ENCODE assay signal across 10 mouse cellular contexts in genomic region chr4:137751717-137752116, GRCm38 (mm10). TPM values are rescaled to one million over a fixed set of nuclear protein-coding genes. Genes with fewer than 3 reads are reported as not detected.
DNase-seq lines count a peak whose midpoint lies in the region; ATAC-seq and TF ChIP-seq lines count a peak whose summit lies in the region.
"Had no signal": no experiment of that assay in that cellular context is flagged by ENCODE, and none has a peak within 500 bp of the region (broad histone marks: within the 10 kb centered on the region; RNA-seq: fewer than 3 reads in every experiment).

No protein-coding gene starts in this region.

- 78% methylated on average over 9 of the region's 9 CpGs for WGBS in limb, embryonic 11.5 days
- 69% methylated on average over 9 of the region's 9 CpGs for WGBS in midbrain, postnatal 0 days

- H3K4me1 ChIP-seq in limb, embryonic 11.5 days (ENCODE audit: control insufficient read depth, insufficient read depth, low read length), result peaks cover 3% of the 10 kb centered on the region; the same call in 1 of the 2 replicates
- no peaks in the 10 kb centered on the region for H3K4me1 ChIP-seq in midbrain, postnatal 0 days (ENCODE audit: insufficient read depth, low read length)

- 0 out of 2 replicates have a peak overlapping the region, but pooled peaks have one; percentile 55 for H3K27ac ChIP-seq in limb, embryonic 11.5 days (replicated peaks; ENCODE audit: low read depth, low read length)
- H3K27ac ChIP-seq in midbrain, postnatal 0 days (ENCODE audit: low read depth, low read length), result no peak overlapping the region
- H3K27ac ChIP-seq: hindbrain, embryonic 12.5 days had no signal

- H3K27me3 ChIP-seq in limb, embryonic 11.5 days (ENCODE audit: control insufficient read depth, insufficient read depth, low read length), result no peaks in the 10 kb centered on the region
- no peaks in the 10 kb centered on the region for H3K27me3 ChIP-seq in midbrain, postnatal 0 days (ENCODE audit: insufficient read depth, low read length)
- H3K27me3 ChIP-seq: hindbrain, embryonic 12.5 days had no signal

- H3K4me3 ChIP-seq in limb, embryonic 11.5 days (ENCODE audit: low read depth, low read length), result no peak overlapping the region
- no peak overlapping the region for H3K4me3 ChIP-seq in midbrain, postnatal 0 days (ENCODE audit: low read depth, low read length)
- H3K4me3 ChIP-seq: hindbrain, embryonic 12.5 days had no signal

- no peaks in the 10 kb centered on the region for H3K36me3 ChIP-seq in limb, embryonic 11.5 days (ENCODE audit: control insufficient read depth, insufficient read depth, low read length)
- no peaks in the 10 kb centered on the region for H3K36me3 ChIP-seq in midbrain, postnatal 0 days (ENCODE audit: insufficient read depth, low read length)
- H3K36me3 ChIP-seq: hindbrain, embryonic 12.5 days had no signal

- no peaks in the 10 kb centered on the region for H3K9me3 ChIP-seq in limb, embryonic 11.5 days (ENCODE audit: control insufficient read depth, low read length)
- no peaks in the 10 kb centered on the region for H3K9me3 ChIP-seq in midbrain, postnatal 0 days (ENCODE audit: low read length)
- H3K9me3 ChIP-seq: hindbrain, embryonic 12.5 days had no signal

- H3K9ac ChIP-seq in limb, embryonic 11.5 days (ENCODE audit: low read length), result peak overlapping the region; percentile 12; the same call in 1 of the 2 replicates
- H3K9ac ChIP-seq in midbrain, postnatal 0 days (replicated peaks; ENCODE audit: low read length, poor library complexity, severe bottlenecking), result no peak overlapping the region
- H3K9ac ChIP-seq: hindbrain, embryonic 12.5 days had no signal

- DNase-seq in adrenal gland, adult 2 months, result peak; percentile 63
- no peak for DNase-seq in adrenal gland, postnatal 4 days (ENCODE audit: low spot score in 2 of 2)
- DNase-seq in ovary, adult 18-20 months (ENCODE audit: low spot score), result peak; percentile 35
- no peak for DNase-seq in ovary, postnatal 14 days (ENCODE audit: low spot score)
- DNase-seq in limb, embryonic 11.5 days (ENCODE audit: low spot score), result no peak
- DNase-seq in testis, postnatal 10 days (ENCODE audit: low spot score), result peak; percentile 73
- no peak for DNase-seq in midbrain, postnatal 0 days (ENCODE audit: low spot score)
- DNase-seq: thymus, adult 2 months had no signal

- TF ChIP-seq CTCF in midbrain, postnatal 0 days (IDR thresholded peaks at IDR 0.05), result no peak

- H3K4me2 ChIP-seq in limb, embryonic 11.5 days (ENCODE audit: low read depth, severe bottlenecking), result no peak overlapping the region
- H3K4me2 ChIP-seq in midbrain, postnatal 0 days (ENCODE audit: low read depth, low read length, poor library complexity, severe bottlenecking), result no peak overlapping the region
- H3K4me2 ChIP-seq: hindbrain, embryonic 12.5 days had no signal

- no peak for ATAC-seq in limb, embryonic 11.5 days (ENCODE audit: insufficient number of reproducible peaks, low FRiP score, low TSS enrichment, low read depth)
- no peak for ATAC-seq in cerebellum, adult (ENCODE audit: insufficient number of reproducible peaks, low FRiP score, low TSS enrichment)
- ATAC-seq in midbrain, postnatal 0 days (ENCODE audit: low FRiP score), result no peak

RNA-seq across cellular contexts. Expression of gene Alpl, which starts 44.5 kb away (rescaled TPM):
- 10 to 100 TPM in 1 of 2 experiments, 1 to 10 TPM in 1; 6.1 to 59.6 TPM for total RNA-seq in adrenal gland, adult 2 months (2021)
- polyA plus RNA-seq in adrenal gland, adult 2 months (2012; rRNA removed), result 4.7 and 7.4 TPM in 2 replicates
- total RNA-seq in adrenal gland, postnatal 4 days (2021), result 10 to 100 TPM; 10.1 to 15.9 TPM
- 2.9 and 4.8 TPM in 2 replicates for polyA plus RNA-seq in limb, embryonic 11.5 days (2014; fragmentation: Nextera tagmentation; extraction: Ambion mirVana)
- 14.3 and 17.9 TPM in 2 replicates for total RNA-seq in midbrain, postnatal 0 days (2014; rRNA removed)
- polyA plus RNA-seq in midbrain, postnatal 0 days (2015; fragmentation: Nextera tagmentation; extraction: Ambion mirVana), result 16.1 and 19.1 TPM in 2 replicates

Comparison
In these comparisons a context has a peak if more than half of its experiments do, and no peak if none do; other contexts are left out.
1. DNase-seq: peak in adrenal gland, adult 2 months (single experiment), ovary, adult 18-20 months (single experiment) and testis, postnatal 10 days (single experiment); none in adrenal gland, postnatal 4 days (0 of 2), ovary, postnatal 14 days (single experiment), limb, embryonic 11.5 days (single experiment) and midbrain, postnatal 0 days (single experiment).